ENCODE assay signal across 8 mouse cellular contexts in the genomic region with DNA sequence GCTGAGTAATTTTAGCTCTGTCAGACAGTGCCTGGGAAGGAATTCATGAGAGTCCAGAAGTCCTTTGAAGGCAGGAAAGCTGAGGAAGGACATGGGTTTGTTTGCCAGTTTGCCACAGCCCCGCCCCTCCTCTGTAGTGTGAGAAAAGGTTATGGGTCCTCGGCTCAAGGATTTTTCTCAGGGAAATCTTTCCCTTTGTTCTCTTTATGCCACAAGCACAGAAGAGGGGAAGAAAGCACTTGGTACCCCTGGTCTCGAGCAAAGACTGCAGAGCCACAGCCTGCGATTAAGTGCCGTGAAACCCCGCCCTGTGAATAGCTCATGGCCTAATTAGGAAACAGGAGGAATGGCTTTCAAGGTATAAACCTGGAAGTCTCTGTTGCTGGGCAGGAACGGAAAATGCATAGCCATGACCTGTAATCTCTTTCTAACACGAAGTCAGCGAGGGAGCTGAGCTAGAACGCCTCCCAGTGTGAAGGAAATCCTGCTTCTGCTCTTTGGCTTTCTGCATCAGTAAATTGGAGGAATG.
DNase-seq lines count a peak whose midpoint lies in the region; ATAC-seq and TF ChIP-seq lines count a peak whose summit lies in the region.

No protein-coding gene starts in this region.

- no peaks in the 10 kb centered on the region for H3K36me3 ChIP-seq in hindbrain, embryonic 12.5 days

- no peak overlapping the region for H3K27ac ChIP-seq in hindbrain, embryonic 12.5 days

- no peak for TF ChIP-seq CTCF in Patski (IDR thresholded peaks at IDR 0.05)

- peak; percentile 80 for ATAC-seq in Patski
- peak; percentile 35; the same call in 1 of the 2 replicates for ATAC-seq in hindbrain, embryonic 12.5 days (ENCODE audit: low FRiP score)
- ATAC-seq in monocyte, adult 5-6 weeks (replicated peaks; ENCODE audit: insufficient number of reproducible peaks, low FRiP score, low TSS enrichment, poor library complexity, severe bottlenecking) = no peak

- in situ Hi-C loops in Patski (cut with MboI; ENCODE audit: low pct_unique_long_range_greater_than_20kb) = no loop called here

- no peak overlapping the region for H3K4me3 ChIP-seq in hindbrain, embryonic 12.5 days

- H3K4me1 ChIP-seq in hindbrain, embryonic 12.5 days = peaks cover 4% of the 10 kb centered on the region; the same call in 1 of the 2 replicates

- DNase-seq in Patski (ENCODE audit: low read depth, low spot score) = no peak
- DNase-seq in embryo, embryonic 10 days (ENCODE audit: low spot score) = peak; percentile 29
- DNase-seq in lung, postnatal 36 days = peak; percentile 44
- DNase-seq in right cerebral cortex, adult 2 months (ENCODE audit: low spot score in 2 of 2) = no peak
- DNase-seq in thymus, adult 18-20 months = no peak
- no peak for DNase-seq in cerebellum, adult 11 months

- no peaks in the 10 kb centered on the region for H3K9me3 ChIP-seq in hindbrain, embryonic 12.5 days (replicated peaks)

- no peak overlapping the region for H3K9ac ChIP-seq in hindbrain, embryonic 12.5 days

- peak overlapping the region; percentile 30 for H3K4me2 ChIP-seq in hindbrain, embryonic 12.5 days (replicated peaks)

- POLR2A ChIA-PET in Patski (lab: Charles Lee) = no interaction called here

- CTCF ChIA-PET in Patski (lab: Charles Lee) = interaction anchor here (1.1 to 1.4 kb wide), 4 partner anchors 9 to 158 kb away, joined by 3 to 4 read pairs (median 3); no protein-coding TSS in a partner anchor

- H3K27me3 ChIP-seq in Patski = no peaks in the 10 kb centered on the region
- no peaks in the 10 kb centered on the region for H3K27me3 ChIP-seq in hindbrain, embryonic 12.5 days

- WGBS in hindbrain, embryonic 12.5 days = 32% methylated on average over 10 of the region's 10 CpGs

Comparison
In these comparisons a context has a peak if more than half of its experiments do, and no peak if none do; other contexts are left out.
1. DNase-seq: peak in embryo, embryonic 10 days (single experiment) and lung, postnatal 36 days (single experiment); none in Patski (single experiment), right cerebral cortex, adult 2 months (0 of 2), thymus, adult 18-20 months (0 of 2) and cerebellum, adult 11 months (single experiment).